Mouse (Mus musculus): ENCODE measurements around the gene Csgalnact2.

GRCm38 (mm10) chr6:118061266-118061665, 77.7 kb downstream of the Csgalnact2 start:
- TF ChIP-seq CTCF (IDR thresholded peaks at IDR 0.05; ENCODE audit: low read depth): no peak
- TF ChIP-seq EP300 (IDR thresholded peaks at IDR 0.05; ENCODE audit: low read depth): no peak
